Mouse (Mus musculus): ENCODE data around the gene Gm49486.
"Not testable (repeated sequence)": the region's sequence is repeated elsewhere in the genome, so short reads cannot be mapped to it uniquely, and the experiment has no call there.

The Gm49486 gene

GRCm38 (mm10) chr15:79224685-79225084 is 4.5 kb upstream of the Gm49486 start:
- in situ Hi-C loops (cut with MboI, MseI) = no loop called here

- in situ Hi-C loops (cut with MboI, MseI) = not testable (repeated sequence)
Observed at GRCm38 (mm10) chr15:79225780-79226179, 3.4 kb upstream of the Gm49486 start.

GRCm38 (mm10) chr15:79235268-79235667 is 6.1 kb downstream of the Gm49486 start:
- in situ Hi-C loops (cut with MboI, MseI) = no loop called here

GRCm38 (mm10) chr15:79238036-79238435 is 8.8 kb downstream of the Gm49486 start:
- in situ Hi-C loops (cut with MboI, MseI) = no loop called here

GRCm38 (mm10) chr15:79242574-79243233 is 13.5 kb downstream of the Gm49486 start:
- in situ Hi-C loops (cut with MboI, MseI) = no loop called here

GRCm38 (mm10) chr15:79243234-79244042 is 14.2 kb downstream of the Gm49486 start:
- in situ Hi-C loops (cut with MboI, MseI) = no loop called here

- in situ Hi-C loops (cut with MboI, MseI) = no loop called here
Observed at GRCm38 (mm10) chr15:79244071-79244893, 15.1 kb downstream of the Gm49486 start.

- in situ Hi-C loops (cut with MboI, MseI) = no loop called here
Observed at GRCm38 (mm10) chr15:79245321-79245720, 16.1 kb downstream of the Gm49486 start.

- in situ Hi-C loops (cut with MboI, MseI) = no loop called here
Observed at GRCm38 (mm10) chr15:79250236-79250635, 21.0 kb downstream of the Gm49486 start.

GRCm38 (mm10) chr15:79251168-79251567 is 22.0 kb downstream of the Gm49486 start:
- in situ Hi-C loops (cut with MboI, MseI) = no loop called here

- in situ Hi-C loops (cut with MboI, MseI) = no loop called here
Observed at GRCm38 (mm10) chr15:79251781-79252491, 22.7 kb downstream of the Gm49486 start.

- in situ Hi-C loops (cut with MboI, MseI) = no loop called here
Observed at GRCm38 (mm10) chr15:79252580-79252979, 23.4 kb downstream of the Gm49486 start.

- in situ Hi-C loops (cut with MboI, MseI) = no loop called here
Observed at GRCm38 (mm10) chr15:79254661-79255060, 25.5 kb downstream of the Gm49486 start, which contains the start of gene Slc16a8. Gene Slc16a8, minus strand, starts transcription at chr15:79254761.

GRCm38 (mm10) chr15:79258521-79258920 is 29.3 kb downstream of the Gm49486 start:
- in situ Hi-C loops (cut with MboI, MseI) = no loop called here

- in situ Hi-C loops (cut with MboI, MseI) = no loop called here
Observed at GRCm38 (mm10) chr15:79261095-79261725, 32.0 kb downstream of the Gm49486 start.

- in situ Hi-C loops (cut with MboI, MseI) = no loop called here
Observed at GRCm38 (mm10) chr15:79261757-79262156, 32.6 kb downstream of the Gm49486 start.

GRCm38 (mm10) chr15:79262375-79262774 is 33.2 kb downstream of the Gm49486 start:
- in situ Hi-C loops (cut with MboI, MseI) = no loop called here

GRCm38 (mm10) chr15:79262786-79263309 is 33.7 kb downstream of the Gm49486 start:
- in situ Hi-C loops (cut with MboI, MseI) = no loop called here

GRCm38 (mm10) chr15:79263726-79264125 is 34.5 kb downstream of the Gm49486 start:
- in situ Hi-C loops (cut with MboI, MseI) = no loop called here

GRCm38 (mm10) chr15:79265384-79265783 is 36.2 kb downstream of the Gm49486 start:
- in situ Hi-C loops (cut with MboI, MseI) = no loop called here

- in situ Hi-C loops (cut with MboI, MseI) = no loop called here
Observed at GRCm38 (mm10) chr15:79268521-79268920, 39.3 kb downstream of the Gm49486 start.
